Mouse (Mus musculus) heart, embryonic 13.5 days (tissue): Measurements from ENCODE around the gene Nsun5. TPM values are rescaled to one million over a fixed set of nuclear protein-coding genes. Genes with fewer than 3 reads are reported as not detected.

Source experiments
- ATAC-seq: fragments of 200-750 bp; cut with Nextera tagmentation; 2 replicates; pipeline ENCODE4 v1.8.0; 2017; ENCODE audit warnings: moderate TSS enrichment; ENCODE audit not compliant: insufficient number of reproducible peaks, low FRiP score, low TSS enrichment; ENCODE audit errors: extremely low read depth
- H3K27ac ChIP-seq: fragments of 300-500 bp; sonication (generic); replicated peaks from 2 replicates; pipeline ENCODE4 v1.5.1; 2015; ENCODE audit warnings: moderate library complexity, mild to moderate bottlenecking, inconsistent platforms
- H3K27me3 ChIP-seq: fragments of 300-500 bp; sonication (generic); replicated peaks from 2 replicates; pipeline ENCODE4 v1.6.1; 2015; ENCODE audit warnings: mild to moderate bottlenecking, inconsistent platforms
- H3K36me3 ChIP-seq: fragments of 300-500 bp; sonication (generic); 2 replicates; pipeline ENCODE4 v1.6.1; 2015; ENCODE audit warnings: mild to moderate bottlenecking, inconsistent platforms
- H3K4me1 ChIP-seq: fragments of 300-500 bp; sonication (generic); 2 replicates; pipeline ENCODE4 v1.6.1; 2015; ENCODE audit warnings: inconsistent platforms
- H3K4me2 ChIP-seq: fragments of 300-500 bp; sonication (generic); 2 replicates; pipeline ENCODE4 v1.6.1; 2015; ENCODE audit warnings: inconsistent platforms, mild to moderate bottlenecking, moderate library complexity
- H3K4me3 ChIP-seq: fragments of 300-500 bp; sonication (generic); 2 replicates; pipeline ENCODE4 v1.5.1; 2015; ENCODE audit warnings: moderate library complexity, mild to moderate bottlenecking, inconsistent platforms
- H3K9ac ChIP-seq: fragments of 300-500 bp; sonication (generic); 2 replicates; pipeline ENCODE4 v1.6.1; 2015; ENCODE audit warnings: inconsistent platforms, mild to moderate bottlenecking, moderate library complexity
- H3K9me3 ChIP-seq: fragments of 300-500 bp; sonication (generic); 2 replicates; pipeline ENCODE4 v1.6.1; 2016; ENCODE audit warnings: inconsistent platforms
- WGBS: fragments of 180-500 bp; shearing (Covaris S2); methylation state at CpG from one replicate; pipeline ENCODE4 v1.1.7; 2015; ENCODE audit warnings: mixed read lengths; 5-methylcytosine and 5-hydroxymethylcytosine counted together
- microRNA-seq: library from miRNA; unstranded; fragments of <30 nt; microRNA quantifications from one replicate; pipeline ENCODE4, GENCODE M21; 2016
- polyA plus RNA-seq: library from polyadenylated mRNA; unstranded; fragments of >200 nt; fragmentation: Nextera tagmentation; extraction: Ambion mirVana; gene quantifications from 2 replicates; pipeline ENCODE4 v1.2.1, GENCODE M21; 2015

Gene Nsun5
- polyA plus RNA-seq, 1 experiment from 2014 or later = 21.5 TPM

- Histone ChIP-seq H3K4me2 (no peak overlapping the region), H3K9ac (no peak overlapping the region), H3K36me3 (peaks cover 13% of the 10 kb centered on the region), H3K9me3 (no peaks in the 10 kb centered on the region), H3K4me1 (no peaks in the 10 kb centered on the region), H3K27ac (no peak overlapping the region), H3K27me3 (no peaks in the 10 kb centered on the region), H3K4me3 (no peak overlapping the region)
- ATAC-seq = no peak
- WGBS = 78% methylated on average over 9 of the region's 9 CpGs
Measured at GRCm38 (mm10) chr5:135405437-135405836, 35.7 kb downstream of the Nsun5 start.

GRCm38 (mm10) chr5:135408114-135408513 lies 38.4 kb downstream of the Nsun5 start:
- no peak overlapping the region for H3K4me3 ChIP-seq
- no peaks in the 10 kb centered on the region for H3K9me3 ChIP-seq
- no peaks in the 10 kb centered on the region for H3K4me1 ChIP-seq
- no peak for ATAC-seq
- H3K36me3 ChIP-seq = peaks cover 35% of the 10 kb centered on the region
- 76% methylated on average over 4 of the region's 4 CpGs for WGBS
- no peak overlapping the region for H3K4me2 ChIP-seq
- no peak overlapping the region for H3K27ac ChIP-seq
- no peak overlapping the region for H3K9ac ChIP-seq
- H3K27me3 ChIP-seq = no peaks in the 10 kb centered on the region

- H3K36me3 ChIP-seq = peaks cover 57% of the 10 kb centered on the region
- no peak for ATAC-seq
Measured at GRCm38 (mm10) chr5:135410266-135410665, 40.5 kb downstream of the Nsun5 start.

More at GRCm38 (mm10) chr5:135410266-135410665, 40.5 kb downstream of the Nsun5 start:
- H3K27me3 ChIP-seq = no peaks in the 10 kb centered on the region
- H3K27ac ChIP-seq = no peak overlapping the region
- 81% methylated on average over 9 of the region's 9 CpGs for WGBS
- H3K9ac ChIP-seq = no peak overlapping the region
- no peaks in the 10 kb centered on the region for H3K4me1 ChIP-seq
- no peaks in the 10 kb centered on the region for H3K9me3 ChIP-seq
- no peak overlapping the region for H3K4me3 ChIP-seq
- no peak overlapping the region for H3K4me2 ChIP-seq

Small RNAs within 50 kb of the gene (microRNA-seq; reads per million reads assigned to microRNA genes)
- 1.0 reads per million for gene Mir7033

Other genes with a start within 250 kb of the Nsun5 start
- 18.0 and 18.1 TPM in 2 replicates for gene Tbl2, start 220.3 kb upstream of the Nsun5 start, polyA plus RNA-seq
- gene Bcl7b, start 201.7 kb upstream of the Nsun5 start, polyA plus RNA-seq = 33.7 and 38.0 TPM in 2 replicates
- gene Baz1b, start 182.7 kb upstream of the Nsun5 start, polyA plus RNA-seq = 21.9 and 24.4 TPM in 2 replicates
- gene Fzd9, start 118.7 kb upstream of the Nsun5 start, polyA plus RNA-seq = 5.4 and 6.4 TPM in 2 replicates
- gene Fkbp6, start 19.9 kb upstream of the Nsun5 start, polyA plus RNA-seq = 0.11 and 0.33 TPM in 2 replicates
- gene Trim50, start 16.7 kb upstream of the Nsun5 start, polyA plus RNA-seq = not detected in 2 replicates
- gene Pom121, start 24.6 kb downstream of the Nsun5 start, polyA plus RNA-seq = 8.7 and 10.0 TPM in 2 replicates
- 22.8 and 24.9 TPM in 2 replicates for gene Hip1, start 175.2 kb downstream of the Nsun5 start, polyA plus RNA-seq
- not detected in 2 replicates for gene Ccl26, start 193.6 kb downstream of the Nsun5 start, polyA plus RNA-seq
- 2.4 and 2.9 TPM in 2 replicates for gene Ccl24, start 203.1 kb downstream of the Nsun5 start, polyA plus RNA-seq